Comparison of ENCODE assay signal across 12 mouse cellular contexts in genomic region chr5:3527041-3527691, GRCm38 (mm10). TPM values are rescaled to one million over a fixed set of nuclear protein-coding genes. Genes with fewer than 3 reads are reported as not detected.
DNase-seq lines count a peak whose midpoint lies in the region; ATAC-seq lines count a peak whose summit lies in the region.
"Had no signal": no experiment of that assay in that cellular context is flagged by ENCODE, and none has a peak within 500 bp of the region (broad histone marks: within the 10 kb centered on the region; RNA-seq: fewer than 3 reads in every experiment).

No protein-coding gene starts in this region.

- DNase-seq in left cerebral cortex, postnatal 4 days: peak; percentile 22
- no peak for DNase-seq in left cerebral cortex, adult 18-20 months (ENCODE audit: low spot score in 2 of 2)
- DNase-seq in embryo, embryonic 11 days: peak; percentile 62
- DNase-seq in retina, embryonic 14.5 days (ENCODE audit: low spot score): peak; percentile 65
- DNase-seq in heart, adult 9 months (ENCODE audit: low spot score in 2 of 2): no peak
- no peak for DNase-seq in gastrocnemius, postnatal 25 days
- DNase-seq in right cerebral cortex, postnatal 14 days: no peak
- DNase-seq: right cerebral cortex, adult 18-20 months; thymus, postnatal 14 days had no signal

- 63% methylated on average over 5 of the region's 5 CpGs for WGBS in intestine, embryonic 16.5 days

- H3K27ac ChIP-seq in intestine, embryonic 16.5 days (ENCODE audit: low read length): no peak overlapping the region
- H3K27ac ChIP-seq: macrophage had no signal

- intact Hi-C loops in left cerebral cortex, postnatal 4 days (cut with DNase I): no loop called here

- H3K9me3 ChIP-seq in intestine, embryonic 16.5 days (ENCODE audit: control insufficient read depth, low read length): no peaks in the 10 kb centered on the region
- H3K9me3 ChIP-seq: heart, embryonic 12.5 days had no signal

- peak overlapping the region; percentile 19; the same call in 1 of the 2 replicates for H3K9ac ChIP-seq in intestine, embryonic 16.5 days (ENCODE audit: low read depth, low read length)
- H3K9ac ChIP-seq: heart, embryonic 12.5 days had no signal

- H3K27me3 ChIP-seq in intestine, embryonic 16.5 days (replicated peaks; ENCODE audit: control insufficient read depth, insufficient read depth, low read length): no peaks in the 10 kb centered on the region
- H3K27me3 ChIP-seq: heart, embryonic 12.5 days had no signal

- ATAC-seq in intestine, embryonic 16.5 days: peak; percentile 74

- no peak overlapping the region for H3K4me2 ChIP-seq in intestine, embryonic 16.5 days (ENCODE audit: low read depth, low read length)
- H3K4me2 ChIP-seq: heart, embryonic 12.5 days had no signal

- H3K4me1 ChIP-seq in intestine, embryonic 16.5 days (ENCODE audit: control insufficient read depth, insufficient read depth, low read length): no peaks in the 10 kb centered on the region
- H3K4me1 ChIP-seq: heart, embryonic 12.5 days had no signal

- no peaks in the 10 kb centered on the region for H3K36me3 ChIP-seq in intestine, embryonic 16.5 days (ENCODE audit: control insufficient read depth, insufficient read depth, low read length)

- no peak overlapping the region for H3K4me3 ChIP-seq in intestine, embryonic 16.5 days (ENCODE audit: low read length)
- H3K4me3 ChIP-seq: heart, embryonic 12.5 days had no signal

RNA-seq across cellular contexts. Expression of gene Fam133b, which starts 16.5 kb away (rescaled TPM):
- 10 to 100 TPM; 42.1 to 50.1 TPM for total RNA-seq in left cerebral cortex, postnatal 4 days (2021)
- 10 to 100 TPM; 45.8 to 46.6 TPM for total RNA-seq in left cerebral cortex, adult 18-20 months (2021)
- polyA plus RNA-seq in intestine, embryonic 16.5 days (2015; fragmentation: Nextera tagmentation; extraction: Ambion mirVana): 17.6 and 18.7 TPM in 2 replicates
- total RNA-seq in gastrocnemius, postnatal 25 days (2021): 10 to 100 TPM; 12.4 to 14.3 TPM

RNA-seq across cellular contexts. Expression of gene 1700109H08Rik, which starts 44.2 kb away (rescaled TPM):
- total RNA-seq in left cerebral cortex, postnatal 4 days (2021): 1 to 10 TPM; 4.5 to 6.9 TPM
- total RNA-seq in left cerebral cortex, adult 18-20 months (2021): 1 to 10 TPM; 4.1 to 4.6 TPM
- 1.2 and 1.3 TPM in 2 replicates for polyA plus RNA-seq in intestine, embryonic 16.5 days (2015; fragmentation: Nextera tagmentation; extraction: Ambion mirVana)
- total RNA-seq in gastrocnemius, postnatal 25 days (2021): 1 to 10 TPM; 3.2 to 4.2 TPM

Comparison
In these comparisons a context has a peak if more than half of its experiments do, and no peak if none do; other contexts are left out.
1. DNase-seq: peak in left cerebral cortex, postnatal 4 days (single experiment), embryo, embryonic 11 days (single experiment) and retina, embryonic 14.5 days (single experiment); none in left cerebral cortex, adult 18-20 months (0 of 2), heart, adult 9 months (0 of 2), gastrocnemius, postnatal 25 days (single experiment) and right cerebral cortex, postnatal 14 days (single experiment).